Mouse (Mus musculus) pancreas, adult 10 weeks (tissue): ENCODE data around the gene 4930578G10Rik. TPM values are rescaled to one million over a fixed set of nuclear protein-coding genes. Genes with fewer than 3 reads are reported as not detected.

Experiments used
- polyA plus RNA-seq: library from polyadenylated mRNA; stranded (reverse); fragments of 350-450 nt; fragmentation: Illumina TruSeq; extraction: RNeasy Lipid Tissue Mini Kit (QIAGEN cat#74804); gene quantifications from one replicate; pipeline ENCODE4 v1.2.3, GENCODE M21; 2015; ENCODE audit warnings: low read depth, low replicate concordance; ENCODE audit not compliant: insufficient read depth

4930578G10Rik gene
- polyA plus RNA-seq: not detected

GRCm38 (mm10) chr4:42735245-42735644, at the start of gene 4930578G10Rik:
Gene 4930578G10Rik (plus strand): TSS chr4:42735545.

GRCm38 (mm10) chr4:42756477-42756876, 21.1 kb downstream of the 4930578G10Rik start, which contains the start of gene Ccl19:
Gene Ccl19 (minus strand): TSS chr4:42756577.

GRCm38 (mm10) chr4:42773893-42774292, 38.5 kb downstream of the 4930578G10Rik start, which contains the start of gene Ccl21a:
Gene Ccl21a (minus strand): TSS chr4:42773993.

GRCm38 (mm10) chr4:42853788-42854187, 118.4 kb downstream of the 4930578G10Rik start, which contains the start of gene Fam205a1:
Gene Fam205a1 (minus strand): TSS chr4:42853888.

GRCm38 (mm10) chr4:42856671-42857070, 121.3 kb downstream of the 4930578G10Rik start, which contains the start of gene Gm12394:
Gene Gm12394 (minus strand): TSS chr4:42856771.

GRCm38 (mm10) chr4:42874134-42874533, 138.8 kb downstream of the 4930578G10Rik start, which contains the start of gene Fam205c:
Gene Fam205c (minus strand): TSS chr4:42874234.

Other genes with a start within 250 kb of the 4930578G10Rik start
- gene Fam205a2, start 207.4 kb upstream of the 4930578G10Rik start, polyA plus RNA-seq: not detected
- gene Gm10591, start 123.3 kb upstream of the 4930578G10Rik start, polyA plus RNA-seq: not detected
- gene Gm2564, start 105.8 kb upstream of the 4930578G10Rik start, polyA plus RNA-seq: 2.6 TPM
- not detected for gene Ccl27b, start 80.3 kb upstream of the 4930578G10Rik start, polyA plus RNA-seq
- gene Il11ra2, start 73.7 kb upstream of the 4930578G10Rik start, polyA plus RNA-seq: not detected
- gene Ccl19, start 21.0 kb downstream of the 4930578G10Rik start, polyA plus RNA-seq: 5.0 TPM
- 63.2 TPM for gene Ccl21a, start 38.4 kb downstream of the 4930578G10Rik start, polyA plus RNA-seq
- gene Fam205a1, start 118.3 kb downstream of the 4930578G10Rik start, polyA plus RNA-seq: not detected
- gene Gm12394, start 121.2 kb downstream of the 4930578G10Rik start, polyA plus RNA-seq: not detected
- gene Fam205c, start 138.7 kb downstream of the 4930578G10Rik start, polyA plus RNA-seq: not detected
- 0.63 TPM for gene Phf24, start 181.1 kb downstream of the 4930578G10Rik start, polyA plus RNA-seq
- 4.4 TPM for gene Dnajb5, start 214.3 kb downstream of the 4930578G10Rik start, polyA plus RNA-seq
- not detected for gene 1700022I11Rik, start 234.1 kb downstream of the 4930578G10Rik start, polyA plus RNA-seq